Mouse (Mus musculus): ENCODE data around the gene Sacm1l.

Sacm1l gene

GRCm38 (mm10) chr9:123577360-123578192 is 48.0 kb downstream of the Sacm1l start:
- no peak for DNase-seq (ENCODE audit: low read depth)

GRCm38 (mm10) chr9:123589240-123589910 is 59.8 kb downstream of the Sacm1l start:
- no peak for DNase-seq (ENCODE audit: low read depth)

GRCm38 (mm10) chr9:123595194-123595593 is 65.6 kb downstream of the Sacm1l start:
- DNase-seq (ENCODE audit: low read depth), result no peak

GRCm38 (mm10) chr9:123596910-123597309 is 67.4 kb downstream of the Sacm1l start:
- DNase-seq (ENCODE audit: low read depth), result no peak

- DNase-seq (ENCODE audit: low read depth), result no peak
Measured at GRCm38 (mm10) chr9:123597376-123597775, 67.8 kb downstream of the Sacm1l start.

- DNase-seq (ENCODE audit: low read depth), result no peak
Measured at GRCm38 (mm10) chr9:123601529-123601928, 72.0 kb downstream of the Sacm1l start.

GRCm38 (mm10) chr9:123620311-123621098 is 90.9 kb downstream of the Sacm1l start:
- no peak for DNase-seq (ENCODE audit: low read depth)

- DNase-seq (ENCODE audit: low read depth), result no peak
Measured at GRCm38 (mm10) chr9:123624741-123625140, 95.2 kb downstream of the Sacm1l start.

GRCm38 (mm10) chr9:123625821-123626220 is 96.3 kb downstream of the Sacm1l start:
- no peak for DNase-seq (ENCODE audit: low read depth)

- DNase-seq (ENCODE audit: low read depth), result no peak
Measured at GRCm38 (mm10) chr9:123631666-123632065, 102.1 kb downstream of the Sacm1l start.

GRCm38 (mm10) chr9:123632281-123632680 is 102.7 kb downstream of the Sacm1l start, which contains the start of gene Slc6a20b:
Slc6a20b (minus strand) TSS chr9:123632565.
- DNase-seq (ENCODE audit: low read depth), result no peak

GRCm38 (mm10) chr9:123632993-123633392 is 103.4 kb downstream of the Sacm1l start:
- no peak for DNase-seq (ENCODE audit: low read depth)

GRCm38 (mm10) chr9:123636771-123637170 is 107.2 kb downstream of the Sacm1l start:
- no peak for DNase-seq (ENCODE audit: low read depth)

GRCm38 (mm10) chr9:123638231-123638630 is 108.7 kb downstream of the Sacm1l start:
- no peak for DNase-seq (ENCODE audit: low read depth)

GRCm38 (mm10) chr9:123638668-123639089 is 109.1 kb downstream of the Sacm1l start:
- peak; percentile 6 for DNase-seq (ENCODE audit: low read depth)

GRCm38 (mm10) chr9:123640106-123640505 is 110.5 kb downstream of the Sacm1l start:
- no peak for DNase-seq (ENCODE audit: low read depth)
